Mouse (Mus musculus): ENCODE results near the gene Ctr9. TPM values are rescaled to one million over a fixed set of nuclear protein-coding genes. Genes with fewer than 3 reads are reported as not detected.

Gene Ctr9
- total RNA-seq (2015) = 34.7 and 37.1 TPM in 2 replicates
- 73.5 and 78.5 TPM in 2 replicates for total RNA-seq (2017)

DNA sequence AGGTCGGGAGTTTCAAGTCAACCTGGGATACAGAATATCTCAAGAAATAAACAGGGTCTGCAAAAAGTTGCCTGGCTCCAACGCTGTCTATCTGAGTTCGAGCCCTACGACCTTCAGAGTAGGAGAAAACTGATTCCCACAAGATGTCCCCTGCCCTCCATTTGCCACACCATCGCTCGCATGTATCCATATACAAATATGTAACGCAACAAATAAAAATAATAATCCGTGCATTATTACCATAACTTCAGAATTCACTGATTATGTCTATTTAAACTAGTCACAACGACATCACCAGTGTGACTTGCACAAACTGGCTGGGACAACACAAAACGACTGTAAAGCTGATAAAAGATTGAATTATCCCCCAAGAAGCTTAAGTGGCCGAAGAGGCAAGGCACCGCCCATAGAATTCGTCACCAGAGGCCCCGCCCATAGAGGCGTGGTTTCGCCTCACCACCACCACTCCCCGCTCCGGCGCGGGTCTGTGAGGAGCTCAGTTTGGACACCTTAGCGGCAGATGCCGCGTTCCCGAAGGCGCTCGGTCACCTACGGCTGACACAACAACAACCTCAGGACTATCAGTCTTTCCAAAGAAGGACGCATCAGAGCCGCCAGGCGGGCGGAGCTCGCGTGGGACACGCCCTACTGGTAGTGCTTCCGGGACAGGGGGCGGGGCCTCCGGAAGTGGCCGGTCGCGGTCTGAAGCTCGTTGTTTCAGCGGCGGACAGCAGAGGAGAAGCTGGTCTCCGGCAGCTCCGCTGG, at the start of gene Ctr9:
Gene Ctr9 (plus strand): TSS at position 671 of the 765 bp plus-strand sequence.
- ATAC-seq (replicated peaks; ENCODE audit: poor library complexity) = peak; percentile 86

DNA sequence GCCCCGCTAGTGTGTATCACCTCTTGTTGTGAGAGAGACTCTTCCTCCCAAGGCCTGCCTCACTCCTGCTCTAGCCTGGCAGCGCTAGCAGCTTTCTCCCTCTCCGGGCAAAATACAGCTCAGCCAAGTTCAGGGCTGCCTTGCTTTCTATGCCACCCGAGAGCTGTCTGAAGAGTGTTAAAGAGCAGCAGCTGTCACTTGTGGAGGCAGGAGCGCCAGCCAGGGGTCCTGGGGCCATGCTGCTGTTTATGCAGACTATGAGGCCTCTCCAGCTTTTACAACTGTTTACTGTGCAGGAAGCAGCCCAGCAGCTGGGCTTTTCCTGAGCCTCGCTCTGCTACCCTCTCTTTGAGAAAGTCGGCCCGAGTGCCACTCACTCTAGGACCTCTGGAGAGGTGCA, 47.7 kb upstream of the Ctr9 start:
- ATAC-seq (replicated peaks; ENCODE audit: poor library complexity) = no peak

DNA sequence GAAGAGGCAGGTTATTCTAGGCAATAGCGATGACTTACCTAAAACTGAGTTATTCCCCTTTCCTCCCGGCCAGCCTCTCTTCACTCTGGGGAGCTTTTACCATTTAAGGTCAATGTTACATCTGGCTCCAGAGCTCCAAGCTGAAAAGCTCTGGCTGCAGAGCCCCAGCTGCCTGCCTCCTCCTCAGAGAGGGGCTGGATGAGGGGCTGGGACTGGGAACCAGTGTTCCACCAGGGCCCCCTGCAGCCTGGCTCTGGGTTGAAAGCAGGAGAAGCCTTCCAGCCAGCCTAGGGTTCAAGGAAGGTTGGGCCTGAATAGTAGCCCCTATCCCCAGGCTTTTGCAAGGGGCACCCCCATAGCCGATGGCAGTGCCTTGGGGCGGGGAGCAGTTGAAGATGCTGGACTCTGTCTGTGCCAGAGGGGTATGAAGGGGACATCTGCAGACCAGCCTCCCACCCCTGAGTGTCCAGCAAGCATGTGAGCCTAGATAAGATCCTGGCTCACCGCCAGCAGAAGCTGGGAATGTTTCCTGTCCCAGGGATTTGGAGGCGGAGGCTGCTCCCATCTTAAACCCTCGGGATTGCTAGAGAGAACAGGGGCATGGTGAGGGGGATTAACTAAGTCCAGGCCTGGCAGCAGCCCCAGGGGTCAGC, 46.6 kb upstream of the Ctr9 start, which contains the start of gene Mrvi1:
Gene Mrvi1 (minus strand): TSS at position 409 of the 653 bp plus-strand sequence.
- no peak for ATAC-seq (replicated peaks; ENCODE audit: poor library complexity)

DNA sequence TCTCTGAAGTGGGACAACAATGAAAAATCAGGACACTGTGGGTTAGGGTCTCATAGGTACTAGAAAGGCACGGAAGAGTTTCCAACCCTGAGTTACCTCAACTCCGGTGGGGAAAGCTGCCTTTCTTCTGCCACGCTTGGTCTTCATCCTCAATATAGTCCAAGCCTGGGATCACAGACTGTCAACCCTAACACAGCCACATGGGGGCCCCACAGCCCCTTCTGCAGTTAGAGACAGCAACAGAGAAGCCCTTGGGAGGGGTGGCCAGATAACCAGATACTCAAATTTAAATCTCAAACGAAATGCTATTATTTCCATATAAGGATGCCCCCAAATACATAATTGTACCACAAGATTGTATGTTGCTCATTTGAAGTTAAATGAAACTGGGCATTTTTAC, 46.0 kb upstream of the Ctr9 start:
- ATAC-seq (replicated peaks; ENCODE audit: poor library complexity) = peak; percentile 95

DNA sequence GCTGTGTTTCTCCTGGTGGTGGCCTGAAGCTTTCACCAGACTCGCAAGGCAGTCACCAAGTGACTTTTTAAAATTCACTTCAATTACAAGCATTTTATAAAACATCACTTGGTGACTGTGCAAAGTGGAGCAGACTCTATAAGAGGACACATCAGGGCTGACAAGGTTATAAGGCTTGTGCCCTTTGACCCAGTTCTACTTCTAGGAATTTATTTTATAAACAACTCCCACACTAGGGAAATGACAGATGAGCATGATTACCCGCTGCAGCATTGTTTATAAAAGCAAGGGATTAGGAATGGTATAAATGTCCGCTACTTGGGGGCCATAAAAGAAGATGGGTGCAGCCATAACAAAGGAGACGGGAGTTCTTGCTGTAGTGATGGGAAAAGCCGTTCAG, 45.1 kb upstream of the Ctr9 start:
- ATAC-seq (replicated peaks; ENCODE audit: poor library complexity) = no peak

DNA sequence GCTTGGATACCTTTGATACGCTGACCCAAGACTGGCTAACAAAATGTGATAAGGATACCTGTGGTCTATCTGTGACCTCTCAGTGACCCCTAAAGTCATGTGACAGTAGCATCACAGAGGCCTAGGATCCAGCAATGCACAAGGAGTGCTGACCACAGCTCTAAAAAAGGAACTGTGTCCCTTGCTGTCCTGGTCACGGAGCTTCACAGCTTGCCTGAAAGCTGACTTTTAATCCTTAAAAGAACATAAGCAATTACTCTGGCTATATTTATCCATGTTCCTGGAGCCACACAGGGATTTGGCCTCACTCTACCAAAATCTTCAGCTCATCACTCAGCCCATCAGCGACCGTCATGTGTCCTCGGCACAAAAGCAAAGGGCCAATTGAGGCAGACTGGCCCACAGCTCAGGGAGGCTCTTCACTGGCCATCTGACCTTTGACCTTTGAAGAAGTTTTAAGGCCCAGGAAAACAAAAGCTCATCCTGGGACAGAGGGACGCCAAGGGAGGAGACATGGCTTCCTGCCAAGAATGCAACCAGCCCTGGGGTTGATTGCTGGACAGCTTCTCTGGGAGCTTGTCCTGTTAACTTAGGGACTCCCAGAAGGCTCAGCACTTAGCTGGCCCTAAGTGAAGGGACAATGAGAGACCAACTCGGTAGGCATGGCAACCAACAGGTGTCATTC, 43.0 kb upstream of the Ctr9 start:
- ATAC-seq (replicated peaks; ENCODE audit: poor library complexity) = no peak

DNA sequence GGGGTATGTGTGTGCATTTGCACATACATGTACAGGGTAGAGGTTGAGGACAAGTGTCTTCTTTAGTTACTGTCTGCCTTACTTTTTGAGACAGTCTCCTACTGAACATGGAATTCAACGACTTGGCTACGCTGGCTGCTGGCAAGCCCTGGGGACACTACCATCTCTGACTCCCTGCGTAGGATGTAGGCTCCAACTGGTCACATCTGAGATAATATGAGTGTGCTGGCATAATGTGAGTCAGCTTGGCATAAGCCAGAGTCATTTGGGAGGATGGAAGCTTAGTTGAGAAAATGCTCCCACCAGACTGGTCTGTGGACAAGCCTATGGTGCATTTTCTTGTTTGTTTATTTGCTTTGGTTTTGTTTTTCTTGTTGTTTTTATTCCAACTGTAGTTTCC, 40.7 kb upstream of the Ctr9 start:
- no peak for ATAC-seq (replicated peaks; ENCODE audit: poor library complexity)

DNA sequence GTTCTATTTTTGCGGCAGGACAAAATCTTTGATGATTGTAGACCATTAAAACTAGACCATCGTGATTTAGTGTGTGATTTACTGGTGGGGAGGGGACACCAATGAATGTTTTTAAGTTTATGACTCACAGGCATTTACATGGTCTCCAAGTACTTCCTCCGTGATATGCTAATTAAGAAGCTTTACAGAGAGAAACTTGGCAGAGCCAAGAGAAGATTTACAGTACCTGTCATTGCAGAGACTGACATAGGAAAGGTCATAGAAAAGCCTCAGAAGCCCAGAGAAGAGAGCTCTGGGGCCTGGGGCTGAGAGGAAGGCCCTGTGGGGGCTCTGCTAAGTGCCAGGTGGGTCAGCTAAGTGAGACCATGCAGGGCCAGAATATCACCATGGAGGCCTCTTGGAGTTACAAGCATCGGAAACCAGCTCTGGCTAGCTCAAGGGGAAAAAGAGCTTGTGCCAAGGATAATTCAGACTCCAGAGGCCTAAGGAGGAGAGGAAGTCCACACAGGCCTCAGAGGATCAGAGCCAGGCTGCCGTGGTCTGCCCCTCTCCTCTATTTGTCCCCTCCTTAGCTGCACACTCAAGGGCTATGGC, 39.4 kb upstream of the Ctr9 start:
- ATAC-seq (replicated peaks; ENCODE audit: poor library complexity) = no peak

DNA sequence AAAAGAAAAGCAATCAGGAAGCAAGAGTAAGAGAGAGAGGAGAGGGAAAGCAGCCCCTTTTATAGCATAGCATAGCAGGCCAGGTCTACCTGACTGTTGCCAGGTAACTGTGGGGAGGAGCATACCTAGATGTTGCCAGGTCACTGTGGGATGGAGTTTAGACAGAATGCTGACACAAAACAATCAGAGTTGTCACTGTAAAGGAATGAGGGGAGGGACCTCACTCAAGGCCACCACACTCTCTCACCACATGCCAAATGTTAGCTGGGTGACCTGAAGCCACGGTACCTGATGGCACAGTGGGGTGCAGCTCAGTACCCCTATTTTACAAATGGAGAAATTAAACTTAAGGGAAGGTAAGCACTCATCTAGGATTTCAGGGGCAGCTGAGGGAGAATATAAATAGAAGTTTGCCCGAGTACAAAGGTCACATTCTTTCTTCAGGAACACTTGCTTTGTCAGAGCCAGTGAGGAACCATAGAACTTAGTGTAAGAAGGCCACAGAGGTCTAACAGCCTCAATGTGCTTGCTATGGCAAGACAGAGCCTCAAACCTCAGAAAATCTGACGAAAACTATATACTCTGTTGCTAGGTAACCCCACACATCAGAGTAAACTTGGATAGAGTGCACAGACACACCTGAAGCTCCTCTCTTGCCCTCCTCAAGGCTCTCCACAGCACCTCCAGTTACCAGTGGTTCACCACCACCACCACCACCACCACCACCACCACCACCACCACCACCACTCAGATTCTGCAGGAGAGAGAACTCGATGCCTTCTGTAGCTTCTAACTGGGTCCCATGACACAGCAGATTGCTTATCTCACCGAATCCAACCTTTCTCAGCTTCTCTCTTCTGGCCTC, 38.2 kb upstream of the Ctr9 start:
- ATAC-seq (replicated peaks; ENCODE audit: poor library complexity) = peak; percentile 59

DNA sequence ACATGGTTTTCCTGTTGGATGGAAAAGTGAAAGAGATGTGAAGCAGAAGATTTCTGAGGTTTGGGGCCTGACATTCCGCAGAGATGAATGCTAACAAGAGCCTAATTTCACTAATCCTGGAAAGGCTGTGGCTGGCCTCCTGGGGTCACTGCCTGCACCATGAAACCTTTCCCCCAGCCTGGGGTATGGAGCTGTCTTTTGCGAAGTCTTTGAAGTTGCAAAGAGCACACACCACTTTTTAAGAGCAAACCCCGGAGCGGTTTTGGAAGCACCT, 37.6 kb upstream of the Ctr9 start:
- ATAC-seq (replicated peaks; ENCODE audit: poor library complexity) = no peak

DNA sequence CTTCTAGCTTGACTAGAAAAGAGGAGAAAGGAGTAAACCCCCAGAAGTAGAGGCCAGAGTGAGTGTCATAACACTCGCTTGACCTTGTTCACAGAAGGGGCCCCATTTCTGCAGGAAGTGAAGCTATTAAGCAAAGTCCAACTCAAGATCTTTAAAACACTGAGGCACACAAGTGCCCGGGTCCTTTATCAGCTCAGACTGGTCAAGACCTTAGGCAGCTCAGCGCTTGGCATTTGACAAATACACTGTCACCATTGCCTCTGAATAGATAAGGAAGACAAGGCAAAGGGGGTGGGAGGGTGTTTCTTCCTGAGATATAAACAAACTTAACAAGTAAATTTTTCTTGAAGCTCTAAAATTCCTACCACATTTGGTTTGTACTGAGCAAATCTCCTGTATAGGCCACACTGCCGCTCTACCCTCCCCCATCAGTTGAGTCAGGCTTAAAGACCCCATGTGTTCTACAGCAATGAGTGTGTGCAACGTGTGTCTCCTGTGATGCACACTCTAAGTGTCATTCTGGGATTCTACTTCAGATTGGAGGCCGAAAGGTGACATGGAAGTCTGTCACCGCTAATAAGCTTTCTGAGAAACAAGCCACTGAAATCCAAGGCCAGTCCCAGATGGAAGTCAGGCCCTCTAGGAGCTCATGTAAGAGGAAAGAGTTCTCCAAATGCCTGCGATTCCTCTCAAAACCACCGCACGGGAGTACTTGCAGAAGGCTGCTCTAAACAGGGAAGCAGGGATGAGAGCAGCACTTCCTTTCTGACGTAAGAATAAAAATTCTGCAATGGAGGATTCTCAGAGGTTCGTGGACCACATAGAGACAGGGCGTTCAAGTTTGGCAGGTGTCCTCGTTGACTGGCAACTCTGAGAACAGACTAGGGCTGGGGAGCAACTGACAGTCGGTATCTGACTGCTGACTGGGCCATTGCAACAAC, 29.6 kb upstream of the Ctr9 start:
- ATAC-seq (replicated peaks; ENCODE audit: poor library complexity) = peak; percentile 59

DNA sequence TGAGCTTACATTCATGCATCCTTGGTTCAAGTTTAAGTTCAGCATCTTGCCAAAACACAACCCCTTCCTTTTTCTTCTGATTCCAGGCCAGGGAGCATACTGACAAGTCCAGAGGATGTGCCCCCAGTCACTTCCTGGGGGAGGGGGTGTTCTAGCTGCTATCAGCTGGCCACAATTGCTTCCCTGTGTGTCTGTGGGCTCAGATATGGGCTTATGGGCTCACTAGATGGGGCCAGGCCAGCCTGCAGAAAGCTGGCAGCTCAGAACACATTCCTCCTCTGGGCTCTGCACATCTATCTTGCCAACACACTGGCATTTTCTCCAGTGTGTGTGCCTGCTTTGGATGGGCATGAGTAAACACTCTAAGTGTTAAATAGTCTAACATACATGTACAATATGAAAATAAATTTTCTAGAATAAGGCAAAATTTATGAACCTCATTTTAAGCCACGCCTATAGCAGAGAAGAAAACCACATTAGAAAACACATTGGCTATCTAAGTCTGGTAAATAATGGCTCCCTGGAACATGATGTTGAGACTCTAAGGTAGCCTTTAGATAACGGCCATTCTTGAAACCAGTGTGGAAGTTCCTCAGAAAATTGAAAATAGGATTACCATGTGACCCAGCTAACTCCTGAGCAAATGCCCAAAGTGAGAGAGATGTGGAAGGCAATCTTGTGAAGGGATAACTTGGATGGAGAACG, 24.5 kb upstream of the Ctr9 start:
- peak; percentile 92 for ATAC-seq (replicated peaks; ENCODE audit: poor library complexity)

DNA sequence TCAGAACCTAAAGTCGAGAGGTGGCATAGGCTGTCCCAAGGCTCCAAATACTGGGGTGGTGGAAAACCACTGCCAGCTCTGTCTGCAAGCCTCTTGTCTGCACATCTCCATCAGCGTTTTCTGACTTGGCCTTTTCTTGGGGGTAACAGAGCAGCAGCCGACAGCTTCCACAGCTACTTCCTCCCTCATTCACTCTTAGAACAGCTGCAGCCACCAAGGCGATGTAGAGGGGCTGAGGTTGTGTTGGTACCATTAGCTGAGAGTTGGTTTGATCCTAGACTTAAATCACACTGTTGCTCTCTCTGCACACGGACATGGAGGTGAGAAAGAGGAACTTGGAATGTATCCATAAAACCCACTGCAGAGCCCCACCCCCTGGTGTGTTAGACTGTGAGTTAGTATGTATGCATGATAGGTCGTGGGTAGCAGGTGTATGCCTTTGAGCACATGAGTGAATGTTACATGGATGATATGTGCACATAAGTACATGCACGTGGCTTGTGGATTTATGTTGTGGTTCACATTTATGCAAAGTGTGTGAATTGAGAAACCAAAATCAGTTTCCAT, 14.6 kb upstream of the Ctr9 start:
- peak; percentile 69 for ATAC-seq (replicated peaks; ENCODE audit: poor library complexity)

DNA sequence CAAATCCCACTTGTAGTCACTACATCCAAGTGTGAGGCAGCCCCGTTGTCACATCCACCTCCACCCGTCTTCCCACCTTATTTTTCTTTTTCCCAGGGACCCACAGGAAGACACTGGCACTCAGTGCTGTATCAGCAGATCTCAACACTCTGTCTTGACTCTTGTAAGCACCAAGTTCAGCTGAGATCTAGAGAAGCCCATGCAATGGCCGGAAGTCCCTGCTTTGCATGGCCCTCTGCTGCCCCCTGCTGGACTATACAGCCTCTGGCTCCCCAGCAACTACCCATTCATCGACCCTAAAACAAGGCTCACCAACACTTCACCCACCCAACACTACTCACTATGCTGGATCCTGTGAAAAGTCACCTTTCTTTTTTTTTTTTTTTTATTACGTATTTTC, 13.9 kb upstream of the Ctr9 start:
- ATAC-seq (replicated peaks; ENCODE audit: poor library complexity) = peak; percentile 96

DNA sequence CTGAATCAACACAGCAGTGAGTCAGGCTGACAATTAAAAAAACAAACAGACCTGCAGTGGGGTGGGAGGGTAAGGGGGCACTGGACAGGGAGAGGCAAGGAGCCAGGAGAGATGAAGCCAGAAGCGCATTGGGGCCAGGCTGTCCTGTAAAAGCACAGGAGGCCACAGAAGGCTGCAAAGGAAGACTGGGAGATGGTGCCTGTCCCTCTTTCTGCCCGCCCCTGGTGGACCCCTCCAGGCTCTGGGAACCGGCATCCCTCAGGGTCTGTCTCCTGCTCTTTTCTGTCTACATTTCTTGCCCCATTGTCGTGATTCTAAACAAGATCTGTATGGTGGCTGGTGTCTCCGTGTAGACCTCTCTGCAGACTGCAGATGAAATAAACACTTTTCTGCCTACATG, 13.0 kb upstream of the Ctr9 start:
- ATAC-seq (replicated peaks; ENCODE audit: poor library complexity) = no peak

DNA sequence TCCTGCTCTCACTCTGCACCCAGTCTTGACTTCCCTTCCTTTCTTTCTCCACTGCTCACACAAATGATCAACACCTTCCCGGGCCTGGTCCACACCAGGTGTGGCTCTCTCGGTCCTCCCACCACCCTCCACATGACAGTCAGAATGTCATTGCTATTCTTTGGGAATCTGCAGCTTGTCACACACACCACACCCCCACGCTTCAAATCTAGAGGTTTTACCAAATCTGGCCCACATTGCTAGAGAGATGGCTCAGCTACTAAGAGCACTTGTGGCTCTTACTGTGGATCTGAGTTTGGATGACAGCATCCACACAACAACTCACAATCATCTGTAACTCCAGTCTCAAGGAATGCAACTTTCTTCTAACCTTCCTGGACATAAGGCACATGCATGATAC, 11.8 kb upstream of the Ctr9 start:
- no peak for ATAC-seq (replicated peaks; ENCODE audit: poor library complexity)

DNA sequence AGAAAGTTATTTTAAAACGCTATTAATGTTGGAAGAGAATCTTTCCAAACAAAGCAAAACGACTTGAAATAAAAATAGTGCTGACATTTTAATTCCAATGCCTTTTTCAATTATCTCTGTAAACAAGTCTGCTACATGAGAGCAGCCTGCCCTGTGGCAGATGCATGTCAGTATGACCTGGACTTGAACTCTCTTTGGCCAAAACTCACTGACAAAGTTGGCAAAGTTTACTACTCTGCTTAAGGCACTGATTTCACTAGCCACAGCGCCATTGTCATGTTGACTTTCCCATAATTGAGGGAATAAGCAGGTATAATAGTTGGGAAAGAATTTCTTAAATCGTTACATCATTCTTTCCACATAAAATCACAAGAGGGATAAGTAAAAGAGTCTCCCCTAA, 7.9 kb upstream of the Ctr9 start:
- ATAC-seq (replicated peaks; ENCODE audit: poor library complexity) = no peak

DNA sequence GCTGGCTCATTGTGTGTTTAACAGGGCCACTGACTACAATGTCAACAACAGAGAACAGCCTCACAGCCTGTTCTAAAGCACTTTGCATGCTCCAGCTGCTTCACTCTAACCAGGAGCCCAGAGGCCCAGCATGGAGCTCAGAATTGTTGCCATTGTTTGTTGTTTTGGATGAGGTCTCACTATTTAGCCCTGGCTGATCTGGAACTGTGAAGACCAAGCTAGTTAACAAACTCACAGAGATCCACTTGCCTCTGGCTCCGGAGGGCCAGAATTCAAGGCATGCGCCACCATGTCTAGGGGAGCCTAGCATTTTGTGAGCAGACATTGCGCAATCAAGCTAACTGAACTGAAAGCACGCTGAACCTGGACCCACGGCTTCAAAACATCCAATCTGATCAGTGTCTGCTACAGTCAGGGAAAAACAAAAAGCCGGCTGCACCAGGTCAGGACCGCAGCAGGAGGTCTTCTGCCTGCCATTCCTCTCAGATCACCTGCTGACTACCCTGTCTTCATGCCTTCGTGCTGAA, 4.6 kb upstream of the Ctr9 start:
- no peak for ATAC-seq (replicated peaks; ENCODE audit: poor library complexity)

DNA sequence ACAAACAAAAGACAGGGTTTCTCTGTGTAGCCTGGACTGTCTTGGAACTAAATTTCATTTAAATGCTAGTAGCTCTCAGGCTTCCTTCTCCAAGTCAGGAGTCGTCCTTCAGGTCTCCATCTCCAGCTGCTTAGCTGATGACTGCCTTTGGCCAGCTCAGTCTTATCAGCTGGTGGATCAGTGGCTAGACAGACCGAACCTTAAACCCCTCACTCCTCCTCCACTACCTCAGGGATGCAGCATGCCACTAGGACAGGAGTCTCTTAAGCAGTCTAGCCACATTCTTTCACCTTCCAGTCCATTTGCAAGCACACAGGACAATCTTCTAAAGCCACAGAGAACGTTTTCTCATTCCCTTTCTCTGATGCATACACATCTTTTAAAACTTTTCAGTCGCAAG, 3.8 kb upstream of the Ctr9 start:
- no peak for ATAC-seq (replicated peaks; ENCODE audit: poor library complexity)

Data from megakaryocyte progenitor cell, adult 5-6 weeks (primary cell).